Mouse (Mus musculus) embryonic stem cell, embryonic (primary cell): ENCODE results near the gene Ahnak.

Experiments used
- CTCF ChIA-PET, 4 experiments: fragments of 300-600 bp in 2 of 4; fragments of 350-600 bp in 2 of 4; sonication (Branson Sonifier 250); formaldehyde crosslinking; loops; one replicate each; lab custom pipeline; 2022; ENCODE audit warnings: inconsistent platforms in 2 of 4; lab: Charles Lee
- POLR2A ChIA-PET, 4 experiments: fragments of 300-600 bp in 2 of 4; fragments of 350-600 bp in 2 of 4; sonication (Branson Sonifier 250); formaldehyde crosslinking; loops; one replicate each; lab custom pipeline; 2022; ENCODE audit warnings: antibody characterized with exemption in 4 of 4, inconsistent platforms in 1 of 4; lab: Charles Lee

Gene Ahnak

DNA sequence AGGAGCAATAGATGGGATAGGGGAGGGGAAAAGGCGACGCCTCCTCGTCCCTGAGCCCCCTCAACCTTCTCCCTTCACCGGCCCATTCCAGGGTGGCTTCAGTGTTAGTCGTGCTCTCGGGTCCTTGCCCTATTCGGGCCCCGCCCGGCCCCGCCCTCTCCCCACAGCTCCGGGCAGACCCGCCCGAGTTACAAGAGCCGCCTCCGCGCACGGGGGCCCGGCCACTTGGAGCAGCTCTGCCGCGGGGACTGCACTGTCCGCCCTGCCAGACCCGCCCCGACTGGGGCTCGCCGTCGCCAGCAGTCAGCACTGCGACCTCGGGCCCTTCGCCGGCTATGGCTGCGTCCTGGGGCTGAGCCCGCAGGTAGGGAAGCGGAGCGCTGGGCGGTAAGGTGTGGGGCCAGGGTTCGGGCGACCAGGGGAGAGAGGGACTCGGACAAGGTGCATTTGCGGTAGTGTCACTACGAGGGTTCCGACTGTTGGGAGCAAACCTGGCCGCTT, at the start of gene Ahnak:
TSS of gene Ahnak (plus strand) at position 219 of the 501 bp plus-strand sequence.
- ChIA-PET CTCF (interaction anchor here in 3 of 4 experiments (0.5 to 6.1 kb wide), 13 partner anchors 9 to 271 kb away, joined by 3 to 60 read pairs (median 3); no protein-coding TSS in a partner anchor), POLR2A (interaction anchor here (0.5 to 6.5 kb wide), 99 partner anchors 7 to 277 kb away, joined by 3 to 438 read pairs (median 5); partner anchors contain the start of genes 1810009A15Rik (in 3 of the 4), Eef1g (in 3 of the 4), Gm49416 (in 3 of the 4) and Slc3a2 (in 3 of the 4))

DNA sequence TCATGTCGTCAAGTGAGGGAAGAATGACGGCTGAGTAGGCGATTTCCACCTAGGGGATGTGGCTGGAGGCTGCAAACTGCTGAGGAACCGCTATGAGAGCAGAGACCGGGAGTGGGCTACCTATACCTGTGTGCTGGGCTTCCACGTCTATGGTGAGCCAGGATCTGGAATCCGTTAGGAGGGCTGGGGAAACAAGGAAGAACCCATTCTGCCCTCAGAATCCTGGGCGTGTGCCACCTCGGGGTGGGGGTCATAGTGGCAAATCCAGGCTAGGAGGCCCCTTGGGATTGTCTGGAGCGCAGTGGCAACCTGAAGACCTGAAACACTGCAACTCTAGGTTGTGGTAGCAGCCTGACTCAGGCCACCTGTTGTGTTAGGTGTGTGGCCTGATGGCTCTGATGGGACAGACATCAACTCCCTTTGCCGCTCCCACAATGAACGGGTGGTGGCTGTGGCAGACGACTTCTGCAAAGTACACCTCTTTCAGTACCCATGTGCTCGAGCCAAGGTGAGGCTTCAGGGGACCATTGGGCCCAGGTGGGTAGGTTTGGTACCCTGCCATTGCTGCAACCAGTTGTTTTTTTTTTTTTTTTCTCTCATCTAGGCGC, 48.5 kb upstream of the Ahnak start:
- ChIA-PET CTCF (interaction anchor here in 1 of 4 experiments (0.7 kb wide), 1 partner anchor 1121 kb away, joined by 4 read pairs; no protein-coding TSS in a partner anchor), POLR2A (interaction anchor here in 3 of 4 experiments (0.6 to 11.3 kb wide), 60 partner anchors 10 to 1330 kb away, joined by 3 to 201 read pairs (median 6); partner anchors contain the start of genes 1810009A15Rik (in 3 of the 3), B3gat3 (in 3 of the 3), Gm49416 (in 3 of the 3) and Tut1 (in 3 of the 3))

- ChIA-PET CTCF (interaction anchor here in 1 of 4 experiments (0.6 to 1.3 kb wide), 3 partner anchors 12 to 221 kb away, joined by 3 to 7 read pairs (median 5); partner anchors contain the start of genes Eml3 and Rom1), POLR2A (interaction anchor here (0.7 to 11.3 kb wide), 85 partner anchors 9 to 1207 kb away, joined by 3 to 201 read pairs (median 6); partner anchors contain the start of genes Tut1 (in 4 of the 4), 1810009A15Rik (in 3 of the 4), B3gat3 (in 3 of the 4) and Eef1g (in 3 of the 4))
Observed at GRCm38 (mm10) chr19:8941136-8941514, 48.0 kb upstream of the Ahnak start.

DNA sequence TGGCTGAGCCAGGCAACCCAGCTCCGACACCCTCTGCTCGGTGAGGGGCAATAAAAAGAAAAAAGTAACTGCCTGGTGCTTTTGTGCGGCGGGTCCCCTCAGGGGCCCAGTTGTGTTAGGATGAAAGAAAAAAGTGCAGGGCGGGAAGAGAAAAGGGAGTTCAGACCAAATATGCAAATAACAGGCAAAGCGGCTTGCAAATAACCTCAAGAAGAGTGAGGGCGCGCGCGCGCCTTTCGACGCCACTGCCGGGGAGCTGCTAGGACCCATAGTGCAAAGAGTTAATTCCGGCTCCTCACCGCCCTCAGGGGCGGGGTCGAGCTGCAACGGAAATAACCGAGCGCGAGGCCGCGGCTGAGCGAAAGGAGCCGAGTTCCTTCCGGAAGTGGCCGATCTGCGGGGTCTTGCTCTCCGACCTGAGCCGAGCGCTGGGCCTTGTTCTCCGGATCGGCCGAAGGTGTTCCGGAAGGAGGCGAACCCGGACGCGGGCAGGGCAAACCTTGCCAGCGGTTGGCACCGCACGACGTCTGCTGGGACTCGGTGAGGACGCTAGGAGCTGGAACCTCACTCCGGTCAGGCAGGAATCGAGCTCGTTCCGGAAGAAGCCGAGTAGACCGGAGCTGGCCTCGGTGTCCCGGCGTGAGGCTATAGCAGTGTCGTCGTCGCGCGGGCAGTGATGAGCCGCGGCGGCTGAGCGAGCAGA, 47.4 kb upstream of the Ahnak start, which contains the start of gene Mta2:
TSS of gene Mta2 (plus strand) at position 361 of the 703 bp plus-strand sequence.
- ChIA-PET POLR2A (interaction anchor here (0.6 to 11.3 kb wide), 109 partner anchors 9 to 1206 kb away, joined by 3 to 201 read pairs (median 6); partner anchors contain the start of genes Tut1 (in 4 of the 4), 1810009A15Rik (in 3 of the 4), B3gat3 (in 3 of the 4) and Eef1g (in 3 of the 4)), CTCF (interaction anchor here in 3 of 4 experiments (0.6 to 1.3 kb wide), 6 partner anchors 12 to 1587 kb away, joined by 3 to 7 read pairs (median 4); partner anchors contain the start of genes Eml3 (in 1 of the 3) and Rom1 (in 1 of the 3))

DNA sequence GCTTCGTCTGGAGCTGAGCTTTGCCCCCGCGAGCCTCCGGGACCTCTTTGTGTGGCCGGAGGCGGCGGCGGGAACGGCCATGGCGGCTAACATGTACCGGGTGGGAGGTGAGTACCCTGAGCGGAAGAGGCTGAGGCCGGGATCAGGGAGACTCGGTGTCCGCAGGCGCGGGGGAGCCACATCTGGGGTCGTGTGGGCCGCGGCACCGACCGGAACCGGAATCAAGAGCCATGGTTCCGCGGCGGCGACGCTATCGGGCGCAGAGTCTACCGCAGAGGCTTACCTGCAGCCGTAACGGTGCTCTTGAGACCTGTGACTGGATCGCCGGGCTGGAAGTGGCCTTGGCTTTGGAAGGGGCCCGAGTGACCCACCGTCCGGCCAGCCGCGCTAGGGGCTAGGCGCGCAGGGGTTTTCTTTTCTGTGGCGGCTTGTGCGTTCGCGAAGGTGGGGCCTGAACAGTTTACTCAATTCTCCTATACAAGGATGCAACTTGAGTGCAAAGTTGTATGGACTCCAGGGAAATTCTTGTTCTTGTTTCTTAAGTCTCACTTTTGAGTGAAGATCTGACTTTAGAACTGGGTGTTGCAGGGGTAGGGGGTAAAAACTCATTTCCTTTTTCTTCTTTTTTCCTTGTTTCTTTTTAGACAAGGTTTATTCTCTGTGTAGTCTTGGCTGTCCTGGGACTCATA, 46.7 kb upstream of the Ahnak start:
- ChIA-PET CTCF (interaction anchor here in 2 of 4 experiments (0.6 to 1.3 kb wide), 3 partner anchors 13 to 50 kb away, joined by 3 to 7 read pairs (median 5); partner anchors contain the start of genes Eml3 (in 1 of the 2) and Rom1 (in 1 of the 2)), POLR2A (interaction anchor here (0.6 to 11.3 kb wide), 93 partner anchors 8 to 229 kb away, joined by 3 to 201 read pairs (median 6); partner anchors contain the start of genes Tut1 (in 4 of the 4), 1810009A15Rik (in 3 of the 4), B3gat3 (in 3 of the 4) and Eef1g (in 3 of the 4))

DNA sequence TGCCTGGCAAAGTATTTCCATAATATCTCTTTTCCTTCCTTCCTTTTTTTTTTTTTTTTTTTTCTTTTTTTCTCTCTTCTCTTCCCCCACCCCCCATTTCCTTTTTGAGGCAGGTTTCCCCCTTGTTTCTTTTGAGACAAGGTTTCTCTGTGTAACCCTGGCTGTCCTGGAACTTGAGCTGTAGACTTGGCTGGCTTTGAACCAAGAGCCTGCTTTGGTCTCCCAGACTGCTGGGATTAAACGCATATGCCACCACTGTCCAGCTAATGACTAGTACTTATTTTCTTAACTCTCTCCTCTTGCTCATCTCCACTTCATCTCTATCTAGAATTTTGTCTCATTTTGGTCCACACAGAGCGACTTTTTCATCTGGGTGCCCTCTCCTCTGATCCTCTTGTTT, 46.0 kb upstream of the Ahnak start:
- ChIA-PET CTCF (no interaction called here), POLR2A (interaction anchor here (0.6 to 11.3 kb wide), 36 partner anchors 10 to 1812 kb away, joined by 3 to 201 read pairs (median 4); partner anchors contain the start of genes Tut1 (in 4 of the 4), B3gat3 (in 3 of the 4), Eef1g (in 2 of the 4) and 1700092M07Rik (in 1 of the 4))

- CTCF ChIA-PET = interaction anchor here in 1 of 4 experiments (0.9 kb wide), 1 partner anchor 226 kb away, joined by 3 read pairs; no protein-coding TSS in a partner anchor
- POLR2A ChIA-PET = interaction anchor here in 3 of 4 experiments (0.6 to 11.3 kb wide), 31 partner anchors 9 to 1970 kb away, joined by 3 to 201 read pairs (median 5); partner anchors contain the start of genes Eef1g (in 3 of the 3), Tut1 (in 3 of the 3), B3gat3 (in 2 of the 3) and 1810009A15Rik (in 1 of the 3)
Observed at GRCm38 (mm10) chr19:8944062-8944461, 45.0 kb upstream of the Ahnak start.

- CTCF ChIA-PET = interaction anchor here in 1 of 4 experiments (0.9 kb wide), 1 partner anchor 226 kb away, joined by 3 read pairs; no protein-coding TSS in a partner anchor
- POLR2A ChIA-PET = interaction anchor here in 3 of 4 experiments (0.7 to 11.3 kb wide), 32 partner anchors 8 to 170 kb away, joined by 3 to 201 read pairs (median 5); partner anchors contain the start of genes Eef1g (in 3 of the 3), Tut1 (in 3 of the 3), B3gat3 (in 2 of the 3) and 1810009A15Rik (in 1 of the 3)
Observed at GRCm38 (mm10) chr19:8944750-8945149, 44.3 kb upstream of the Ahnak start.

GRCm38 (mm10) chr19:8945251-8945650, 43.8 kb upstream of the Ahnak start:
- CTCF ChIA-PET = interaction anchor here in 1 of 4 experiments (0.6 kb wide), 1 partner anchor 8 kb away, joined by 3 read pairs; no protein-coding TSS in a partner anchor
- POLR2A ChIA-PET = interaction anchor here (0.6 to 11.3 kb wide), 44 partner anchors 8 to 232 kb away, joined by 3 to 201 read pairs (median 4); partner anchors contain the start of genes 1810009A15Rik (in 3 of the 4), Eef1g (in 3 of the 4), Gm49416 (in 3 of the 4) and Tut1 (in 3 of the 4)

- CTCF ChIA-PET = no interaction called here
- POLR2A ChIA-PET = interaction anchor here (0.7 to 11.3 kb wide), 18 partner anchors 11 to 292 kb away, joined by 3 to 201 read pairs (median 4); partner anchors contain the start of genes 1810009A15Rik (in 3 of the 4), Gm49416 (in 3 of the 4), B3gat3 (in 2 of the 4) and Eef1g (in 2 of the 4)
Observed at GRCm38 (mm10) chr19:8946929-8947328, 42.2 kb upstream of the Ahnak start.

GRCm38 (mm10) chr19:8950190-8950589, 38.9 kb upstream of the Ahnak start:
- CTCF ChIA-PET = no interaction called here
- POLR2A ChIA-PET = interaction anchor here in 2 of 4 experiments (0.8 to 13.6 kb wide), 19 partner anchors 8 to 227 kb away, joined by 3 to 424 read pairs (median 4); partner anchors contain the start of genes Eef1g (in 2 of the 2), Mta2 (in 2 of the 2), Slc3a2 (in 2 of the 2) and Ubxn1 (in 2 of the 2)

- ChIA-PET CTCF (interaction anchor here in 2 of 4 experiments (0.6 to 2.2 kb wide), 2 partner anchors 234 kb away, joined by 5 to 8 read pairs; no protein-coding TSS in a partner anchor), POLR2A (interaction anchor here (0.6 to 13.6 kb wide), 54 partner anchors 8 to 239 kb away, joined by 3 to 424 read pairs (median 10); partner anchors contain the start of genes Mta2 (in 4 of the 4), Eml3 (in 3 of the 4), Rom1 (in 3 of the 4) and 1810009A15Rik (in 2 of the 4))
Observed at GRCm38 (mm10) chr19:8952241-8952640, 36.8 kb upstream of the Ahnak start.

DNA sequence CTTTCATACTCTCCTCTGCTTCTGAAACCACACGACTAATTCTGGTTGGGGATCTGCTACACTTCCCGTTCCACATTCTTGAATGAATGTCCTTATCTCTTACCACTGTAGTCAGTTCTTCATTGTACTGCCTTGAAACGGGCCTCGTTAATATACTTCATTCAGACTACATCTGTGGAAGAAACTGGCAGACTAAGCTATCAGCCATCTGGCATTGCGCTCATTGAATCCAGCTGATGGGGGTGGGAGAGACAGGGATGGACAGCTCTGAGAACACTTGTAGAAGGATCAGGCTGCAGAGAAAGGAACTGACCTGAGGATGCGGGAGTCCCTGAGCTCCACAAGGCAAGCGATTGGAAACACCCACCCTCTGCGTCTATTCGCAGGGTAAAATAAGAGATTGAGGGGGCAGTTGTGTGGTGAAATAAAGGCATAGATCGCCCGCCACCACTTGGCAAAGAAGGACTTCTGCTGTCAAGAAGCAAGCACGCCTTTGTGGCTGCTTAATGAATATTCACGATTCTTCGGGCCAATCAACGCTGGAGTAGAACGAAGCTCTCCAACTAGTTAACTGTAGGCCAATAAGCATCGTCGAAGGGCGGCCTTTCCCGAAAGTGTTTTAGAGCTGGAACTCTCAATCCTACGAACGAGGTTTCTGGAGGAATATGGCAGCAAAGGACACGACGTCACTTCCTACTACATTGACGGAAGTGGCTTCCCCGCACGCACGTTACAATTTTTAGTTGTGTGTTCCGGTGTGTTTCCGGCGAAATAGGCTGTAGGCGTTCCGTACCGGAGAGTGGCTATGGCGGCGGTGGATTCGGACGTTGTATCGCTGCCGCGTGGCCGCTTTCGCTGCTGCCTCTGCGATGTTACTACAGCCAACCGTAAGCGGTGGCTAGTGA, 35.7 kb upstream of the Ahnak start, which contains the start of gene Tut1:
TSS of gene Tut1 (plus strand) at position 713 of the 905 bp plus-strand sequence.
- POLR2A ChIA-PET = interaction anchor here (0.6 to 13.6 kb wide), 142 partner anchors 8 to 240 kb away, joined by 3 to 424 read pairs (median 5); partner anchors contain the start of genes 1810009A15Rik (in 4 of the 4), Gm49416 (in 4 of the 4), Mta2 (in 4 of the 4) and B3gat3 (in 3 of the 4)
- CTCF ChIA-PET = interaction anchor here in 3 of 4 experiments (0.5 to 2.2 kb wide), 10 partner anchors 12 to 291 kb away, joined by 3 to 8 read pairs (median 3); partner anchors contain the start of genes Eef1g (in 2 of the 3) and Gng3 (in 1 of the 3)

DNA sequence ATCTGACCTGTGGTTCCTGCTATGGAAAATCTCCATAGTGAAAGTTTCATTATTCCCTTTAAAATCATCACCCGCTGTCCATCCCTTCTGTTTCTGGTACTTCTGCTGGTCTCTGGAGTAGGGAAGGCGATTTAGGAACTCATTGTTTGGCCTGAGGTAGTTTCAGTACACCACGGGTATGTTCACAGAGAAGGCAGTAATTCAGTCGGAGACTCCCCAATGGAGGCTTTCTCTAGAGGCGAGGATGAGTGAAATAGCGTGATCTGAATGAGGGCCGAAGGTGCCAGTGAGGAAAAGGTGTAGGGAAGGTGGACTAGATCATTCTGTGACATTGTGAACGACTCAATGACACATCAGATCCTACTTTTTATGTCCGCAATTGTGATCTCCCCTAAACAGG, 34.9 kb upstream of the Ahnak start:
- ChIA-PET CTCF (interaction anchor here in 3 of 4 experiments (0.5 to 2.2 kb wide), 8 partner anchors 11 to 292 kb away, joined by 3 to 8 read pairs (median 3); partner anchors contain the start of genes Eef1g (in 2 of the 3) and Gng3 (in 1 of the 3)), POLR2A (interaction anchor here (0.6 to 13.6 kb wide), 109 partner anchors 8 to 1252 kb away, joined by 3 to 424 read pairs (median 5); partner anchors contain the start of genes 1810009A15Rik (in 4 of the 4), Gm49416 (in 4 of the 4), Mta2 (in 4 of the 4) and Eef1g (in 3 of the 4))
